Mouse (Mus musculus) forebrain, embryonic 12.5 days (tissue): ENCODE data around the gene Ablim1. TPM values are rescaled to one million over a fixed set of nuclear protein-coding genes. Genes with fewer than 3 reads are reported as not detected.

Experiments used
- ATAC-seq: fragments of 200-750 bp; cut with Nextera tagmentation; 2 replicates; pipeline ENCODE4 v1.8.0; 2017; ENCODE audit warnings: moderate TSS enrichment; ENCODE audit not compliant: low FRiP score
- H3K27ac ChIP-seq: fragments of 300-500 bp; sonication (generic); 2 replicates; pipeline ENCODE4 v1.5.1; 2016; ENCODE audit warnings: mild to moderate bottlenecking
- H3K27me3 ChIP-seq: fragments of 300-500 bp; sonication (generic); 2 replicates; pipeline ENCODE4 v1.6.1; 2016; ENCODE audit warnings: mild to moderate bottlenecking
- H3K36me3 ChIP-seq: fragments of 300-500 bp; sonication (generic); replicated peaks from 2 replicates; pipeline ENCODE4 v1.6.1; 2016; ENCODE audit warnings: mild to moderate bottlenecking
- H3K4me1 ChIP-seq: fragments of 300-500 bp; sonication (generic); 2 replicates; pipeline ENCODE4 v1.6.1; 2016
- H3K4me2 ChIP-seq: fragments of 300-500 bp; sonication (generic); 2 replicates; pipeline ENCODE4 v1.6.1; 2016; ENCODE audit warnings: mild to moderate bottlenecking, moderate library complexity
- H3K4me3 ChIP-seq: fragments of 300-500 bp; sonication (generic); replicated peaks from 2 replicates; pipeline ENCODE4 v1.5.1; 2016; ENCODE audit warnings: mild to moderate bottlenecking
- H3K9ac ChIP-seq: fragments of 300-500 bp; sonication (generic); 2 replicates; pipeline ENCODE4 v1.6.1; 2016; ENCODE audit warnings: mild to moderate bottlenecking
- H3K9me3 ChIP-seq: fragments of 300-500 bp; sonication (generic); 2 replicates; pipeline ENCODE4 v1.6.1; 2016
- WGBS: fragments of 180-500 bp; shearing (Covaris S2); methylation state at CpG from one replicate; pipeline ENCODE4 v1.1.7; 2016; 5-methylcytosine and 5-hydroxymethylcytosine counted together
- polyA plus RNA-seq: library from polyadenylated mRNA; unstranded; fragments of >200 nt; fragmentation: Nextera tagmentation; extraction: Ambion mirVana; gene quantifications from 2 replicates; pipeline ENCODE4 v1.2.1, GENCODE M21; 2016

The Ablim1 gene
- polyA plus RNA-seq, 1 experiment from 2014 or later, result 17.7 TPM

DNA sequence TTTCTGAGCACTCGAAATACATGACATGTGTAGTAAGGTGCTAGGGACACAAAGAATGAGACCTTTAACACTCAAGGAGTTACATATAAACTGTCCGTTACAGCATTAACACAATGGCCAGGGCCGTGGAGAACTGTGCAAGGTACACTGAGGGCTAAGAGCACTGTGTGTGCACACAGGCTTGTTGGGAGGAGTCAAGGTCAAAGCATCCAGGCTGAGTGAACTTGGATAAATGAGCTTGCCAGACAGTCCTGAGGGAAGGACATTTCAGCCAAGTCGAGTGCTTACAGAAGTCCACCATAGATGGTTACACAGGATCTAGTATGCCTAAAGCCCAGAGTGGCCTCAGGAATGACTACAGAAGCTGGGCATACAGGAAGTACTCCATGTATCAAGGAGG, 319.3 kb downstream of the Ablim1 start:
- 88% methylated on average over 4 of the region's 4 CpGs for WGBS
- Histone ChIP-seq H3K4me1 (peaks cover 38% of the 10 kb centered on the region), H3K4me2 (no peak overlapping the region)

GRCm38 (mm10) chr19:56994653-56995052, 320.1 kb downstream of the Ablim1 start:
- H3K9ac ChIP-seq, result no peak overlapping the region
- H3K27ac ChIP-seq, result no peak overlapping the region
- WGBS, result 79% methylated on average over 4 of the region's 4 CpGs
- peaks cover 45% of the 10 kb centered on the region for H3K4me1 ChIP-seq
- H3K4me2 ChIP-seq, result no peak overlapping the region
- no peaks in the 10 kb centered on the region for H3K9me3 ChIP-seq
- no peaks in the 10 kb centered on the region for H3K36me3 ChIP-seq
- no peak overlapping the region for H3K4me3 ChIP-seq
- no peaks in the 10 kb centered on the region for H3K27me3 ChIP-seq
- ATAC-seq, result no peak

More for the DNA sequence above, 319.3 kb downstream of the Ablim1 start:
- ATAC-seq, result no peak
- Histone ChIP-seq H3K27me3 (no peaks in the 10 kb centered on the region), H3K27ac (no peak overlapping the region), H3K4me3 (no peak overlapping the region), H3K9ac (no peak overlapping the region), H3K36me3 (no peaks in the 10 kb centered on the region), H3K9me3 (no peaks in the 10 kb centered on the region)

DNA sequence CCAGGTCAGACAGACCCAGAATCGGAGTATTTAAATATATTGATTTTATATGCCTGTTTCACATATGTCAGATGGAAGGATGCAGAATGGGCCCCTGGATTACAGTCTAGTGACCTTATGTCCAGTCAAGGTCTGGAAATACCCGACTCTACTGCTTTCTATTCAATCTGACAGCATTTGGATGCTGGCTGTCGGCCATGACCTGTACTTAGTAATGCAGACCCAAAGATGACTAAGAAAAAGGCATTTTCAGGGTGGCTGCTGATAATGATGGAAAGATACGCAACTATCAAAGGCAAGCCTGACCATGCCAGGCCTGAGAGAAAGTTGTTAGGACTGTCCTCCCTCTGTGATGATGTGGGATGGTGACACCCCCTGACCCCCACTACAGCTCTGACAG, 321.0 kb downstream of the Ablim1 start:
- no peak overlapping the region for H3K27ac ChIP-seq
- H3K27me3 ChIP-seq, result no peaks in the 10 kb centered on the region
- H3K36me3 ChIP-seq, result no peaks in the 10 kb centered on the region
- peaks cover 47% of the 10 kb centered on the region for H3K4me1 ChIP-seq
- no peak overlapping the region for H3K9ac ChIP-seq
- H3K4me3 ChIP-seq, result no peak overlapping the region
- no peaks in the 10 kb centered on the region for H3K9me3 ChIP-seq
- no peak overlapping the region for H3K4me2 ChIP-seq
- ATAC-seq, result no peak
- WGBS, result 86% methylated on average over 4 of the region's 4 CpGs

DNA sequence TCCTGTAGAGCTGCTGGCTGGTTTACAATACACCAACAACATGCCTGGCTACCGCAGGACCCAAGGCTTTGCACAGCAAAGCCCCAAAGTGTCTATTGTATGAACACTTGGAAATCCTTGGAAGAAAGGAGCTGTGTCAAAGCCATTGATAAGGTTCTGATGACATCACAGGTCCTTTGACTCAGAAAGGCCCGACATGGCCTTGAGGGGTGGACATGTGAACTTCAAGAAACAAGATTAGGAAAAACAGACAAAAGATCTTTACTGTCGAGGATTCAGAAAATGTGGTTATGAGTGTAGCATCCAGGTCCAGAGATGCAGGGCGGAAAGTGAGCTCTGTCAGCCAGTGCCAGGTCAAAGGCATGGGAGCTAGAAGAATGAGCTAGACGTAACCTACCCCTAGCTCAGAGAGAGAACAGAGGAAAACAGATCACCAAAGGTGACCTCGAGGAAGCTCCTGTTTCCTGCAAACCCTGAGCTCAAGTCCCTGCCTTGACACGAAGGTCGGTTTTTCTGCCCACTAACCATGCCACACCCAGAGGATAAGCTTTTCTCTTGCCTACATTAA, 321.7 kb downstream of the Ablim1 start:
- Histone ChIP-seq H3K9ac (no peak overlapping the region), H3K27me3 (no peaks in the 10 kb centered on the region), H3K36me3 (no peaks in the 10 kb centered on the region), H3K27ac (no peak overlapping the region), H3K4me1 (peaks cover 49% of the 10 kb centered on the region), H3K9me3 (no peaks in the 10 kb centered on the region), H3K4me3 (no peak overlapping the region), H3K4me2 (no peak overlapping the region)
- WGBS, result 71% methylated on average over 8 of the region's 8 CpGs
- no peak for ATAC-seq

DNA sequence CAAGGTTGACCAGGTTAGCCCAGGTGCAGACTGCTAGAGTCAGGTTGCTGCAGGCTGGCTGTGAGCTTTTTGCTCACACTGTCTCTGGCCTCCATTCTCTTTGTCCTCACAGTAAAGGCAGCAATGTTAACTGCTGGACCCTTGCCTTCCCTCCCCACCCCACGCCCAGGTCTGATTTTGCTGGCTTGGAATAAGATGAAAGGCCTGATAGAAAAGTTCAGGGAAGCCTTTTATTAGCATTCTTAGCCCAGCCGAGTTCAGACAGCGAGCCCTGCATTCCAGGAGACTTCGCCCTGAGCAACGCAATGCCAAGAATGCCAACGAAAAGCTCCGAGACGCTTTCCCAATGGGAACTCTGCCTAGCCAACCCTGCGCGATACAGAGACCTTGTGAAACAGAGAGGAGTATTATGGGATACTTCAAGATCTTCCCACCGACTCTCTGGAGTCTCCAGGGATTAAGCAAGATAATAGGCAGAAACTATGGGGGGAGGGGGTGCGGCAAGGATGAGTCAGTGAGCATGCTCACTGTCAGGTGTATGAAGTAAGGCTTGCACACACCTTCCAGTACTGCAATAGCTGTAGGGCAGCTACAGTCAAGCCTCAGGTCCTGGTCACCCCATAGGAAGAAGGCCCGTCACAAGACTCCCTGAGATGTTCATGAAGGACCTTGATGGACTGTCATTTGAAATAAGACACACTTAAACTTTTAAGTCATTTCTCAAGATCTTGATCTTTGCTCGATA, 324.2 kb downstream of the Ablim1 start:
- Histone ChIP-seq H3K4me1 (peaks cover 38% of the 10 kb centered on the region), H3K27ac (0 out of 2 replicates have a peak overlapping the region, but pooled peaks have one; percentile 56), H3K36me3 (no peaks in the 10 kb centered on the region), H3K9ac (no peak overlapping the region), H3K27me3 (no peaks in the 10 kb centered on the region), H3K4me3 (no peak overlapping the region), H3K4me2 (no peak overlapping the region), H3K9me3 (no peaks in the 10 kb centered on the region)
- 27% methylated on average over 14 of the region's 14 CpGs for WGBS
- ATAC-seq, result peak; percentile 63; the same call in 1 of the 2 replicates

DNA sequence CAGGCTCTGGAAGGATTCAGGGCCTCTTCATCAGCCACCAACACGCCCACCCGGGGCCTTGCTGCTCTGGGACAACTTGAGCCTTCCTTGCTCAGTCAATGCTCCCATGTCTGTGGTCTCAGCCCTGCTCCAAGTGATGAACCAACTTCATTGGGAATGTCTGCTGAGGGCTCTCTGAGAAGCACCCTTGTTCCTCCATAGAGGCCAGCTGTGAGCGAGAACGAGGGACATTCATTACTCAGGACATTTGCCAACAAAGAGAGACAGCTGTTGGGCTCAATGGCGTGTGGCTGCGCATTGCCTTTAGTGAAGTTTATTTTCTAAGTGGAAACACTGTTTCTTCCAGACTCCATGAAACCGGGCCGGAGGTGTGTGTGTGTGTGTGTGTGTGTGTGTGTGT, 325.5 kb downstream of the Ablim1 start:
- Histone ChIP-seq H3K4me1 (peaks cover 37% of the 10 kb centered on the region), H3K27ac (no peak overlapping the region)
- WGBS, result 87% methylated on average over 8 of the region's 8 CpGs

GRCm38 (mm10) chr19:56984229-56984628, 330.5 kb downstream of the Ablim1 start:
- Histone ChIP-seq H3K9ac (no peak overlapping the region), H3K27me3 (no peaks in the 10 kb centered on the region), H3K4me3 (no peak overlapping the region), H3K27ac (no peak overlapping the region), H3K4me2 (no peak overlapping the region), H3K36me3 (no peaks in the 10 kb centered on the region), H3K4me1 (peaks cover 19% of the 10 kb centered on the region), H3K9me3 (no peaks in the 10 kb centered on the region)
- 75% methylated on average over 4 of the region's 4 CpGs for WGBS
- ATAC-seq, result no peak

More for the DNA sequence above, 325.5 kb downstream of the Ablim1 start:
- H3K4me3 ChIP-seq, result no peak overlapping the region
- no peak for ATAC-seq
- no peak overlapping the region for H3K9ac ChIP-seq
- no peaks in the 10 kb centered on the region for H3K36me3 ChIP-seq
- H3K9me3 ChIP-seq, result no peaks in the 10 kb centered on the region
- no peak overlapping the region for H3K4me2 ChIP-seq
- H3K27me3 ChIP-seq, result no peaks in the 10 kb centered on the region

- ATAC-seq, result no peak
- Histone ChIP-seq H3K27ac (no peak overlapping the region), H3K36me3 (no peaks in the 10 kb centered on the region), H3K27me3 (no peaks in the 10 kb centered on the region), H3K9ac (no peak overlapping the region), H3K9me3 (no peaks in the 10 kb centered on the region), H3K4me1 (peaks cover 14% of the 10 kb centered on the region), H3K4me3 (no peak overlapping the region), H3K4me2 (no peak overlapping the region)
- WGBS, result 63% methylated on average over 10 of the region's 10 CpGs
Measured at GRCm38 (mm10) chr19:56983757-56984156, 331.0 kb downstream of the Ablim1 start.

Other genes with a start within 250 kb of the Ablim1 start
- 15.7 and 16.7 TPM in 2 replicates for gene Fam160b1, start 45.8 kb upstream of the Ablim1 start, polyA plus RNA-seq
- 18.4 and 20.1 TPM in 2 replicates for gene Trub1, start 138.0 kb upstream of the Ablim1 start, polyA plus RNA-seq